ENCODE assay signal across 8 mouse cellular contexts in the genomic region with DNA sequence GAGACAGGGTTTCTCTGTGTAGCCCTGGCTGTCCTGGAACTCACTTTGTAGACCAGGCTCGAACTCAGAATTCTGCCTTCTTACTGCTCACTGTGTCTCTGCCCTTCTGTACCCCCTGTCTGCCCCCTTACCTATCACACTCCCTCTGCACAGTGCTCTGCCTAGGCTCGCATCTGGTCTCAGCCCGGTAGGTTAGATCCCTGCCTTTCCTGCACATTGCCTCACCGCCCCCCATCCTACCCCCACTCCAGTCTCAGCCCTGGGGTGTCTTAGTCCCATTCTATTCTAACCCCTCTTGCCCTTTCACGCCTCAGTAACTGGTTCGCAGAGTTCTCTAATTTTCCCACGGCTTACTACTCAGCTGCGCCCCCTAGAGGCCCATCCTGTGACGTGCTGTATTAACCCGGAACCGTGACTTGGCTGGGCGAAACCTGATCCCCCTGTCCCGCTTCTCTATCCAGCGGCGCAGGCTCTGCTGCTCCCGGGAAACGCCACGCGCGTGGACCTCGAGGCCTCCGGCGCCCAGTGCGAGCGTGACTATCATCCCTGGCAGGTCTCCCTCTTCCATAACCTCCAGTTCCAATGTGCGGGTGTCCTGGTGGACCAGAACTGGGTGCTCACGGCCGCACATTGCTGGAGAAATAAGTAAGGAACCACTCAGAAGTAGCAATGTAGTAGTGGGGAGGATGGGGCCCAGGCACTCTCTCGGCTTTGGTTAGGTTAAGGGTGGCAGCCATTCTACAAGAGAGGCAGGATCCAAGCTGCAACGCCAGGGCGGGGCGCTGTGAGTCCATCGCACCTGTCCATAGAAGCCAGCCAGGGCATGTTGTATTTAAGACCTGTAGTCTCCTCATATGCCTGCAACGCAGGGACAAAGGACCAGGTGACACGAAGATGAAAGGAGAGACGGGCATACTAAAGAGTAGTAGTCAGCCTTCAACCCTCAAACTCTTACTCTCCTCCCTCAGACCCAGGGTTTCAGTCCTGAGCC. TPM values are rescaled to one million over a fixed set of nuclear protein-coding genes. Genes with fewer than 3 reads are reported as not detected.
DNase-seq lines count a peak whose midpoint lies in the region; ATAC-seq and TF ChIP-seq lines count a peak whose summit lies in the region.

No protein-coding gene starts in this region.

- DNase-seq in brain, embryonic 14.5 days (ENCODE audit: low read depth) = peak; percentile 75
- peak; percentile 40 for DNase-seq in heart, postnatal 25 days (ENCODE audit: low spot score)
- peak; percentile 37 for DNase-seq in large intestine, adult 2 months (ENCODE audit: low read depth, low spot score)
- DNase-seq in ovary, postnatal 14 days (ENCODE audit: low spot score) = peak; percentile 82
- peak; percentile 59 for DNase-seq in thymus, postnatal 25 days

- ATAC-seq in CD4-positive, CD25-positive, alpha-beta regulatory T cell, adult 4 months = peak; percentile 86
- ATAC-seq in forebrain, embryonic 13.5 days = peak; percentile 88
- peak; percentile 78 for ATAC-seq in lung, embryonic 16.5 days (ENCODE audit: low read depth)

- TF ChIP-seq CTCF in brain, embryonic 14.5 days (IDR thresholded peaks at IDR 0.05; ENCODE audit: borderline replicate concordance, extremely low read depth, insufficient read depth, insufficient read length) = peak; percentile 91

- H3K4me3 ChIP-seq in forebrain, embryonic 13.5 days = peak overlapping the region; percentile 27
- H3K4me3 ChIP-seq in lung, embryonic 16.5 days (ENCODE audit: low read length) = peak overlapping the region; percentile 35

- H3K4me1 ChIP-seq in forebrain, embryonic 13.5 days = no peaks in the 10 kb centered on the region
- peaks cover 3% of the 10 kb centered on the region for H3K4me1 ChIP-seq in lung, embryonic 16.5 days (replicated peaks; ENCODE audit: control insufficient read depth, insufficient read depth, low read length)

- 6% methylated on average over 36 of the region's 36 CpGs for WGBS in forebrain, embryonic 13.5 days
- 7% methylated on average over 36 of the region's 36 CpGs for WGBS in large intestine, adult 2 months
- WGBS in lung, embryonic 16.5 days = 8% methylated on average over 36 of the region's 36 CpGs

- intact Hi-C loops in heart, postnatal 25 days (cut with DNase I) = loop anchor here (2.0 to 10.0 kb wide), 2 partner anchors 100 to 198 kb away; no protein-coding TSS in a partner anchor

- H3K27ac ChIP-seq in forebrain, embryonic 13.5 days = no peak overlapping the region
- H3K27ac ChIP-seq in lung, embryonic 16.5 days (ENCODE audit: low read length) = no peak overlapping the region

- peak overlapping the region; percentile 64 for H3K4me2 ChIP-seq in forebrain, embryonic 13.5 days
- H3K4me2 ChIP-seq in lung, embryonic 16.5 days (ENCODE audit: low read depth, low read length) = peak overlapping the region; percentile 68

- H3K9ac ChIP-seq in forebrain, embryonic 13.5 days = peak overlapping the region; percentile 46
- peak overlapping the region; percentile 61 for H3K9ac ChIP-seq in lung, embryonic 16.5 days (ENCODE audit: low read length)

- H3K27me3 ChIP-seq in forebrain, embryonic 13.5 days = peaks cover 9% of the 10 kb centered on the region
- no peaks in the 10 kb centered on the region for H3K27me3 ChIP-seq in lung, embryonic 16.5 days (ENCODE audit: control insufficient read depth, insufficient read depth, low read depth, low read length)

- no peaks in the 10 kb centered on the region for H3K36me3 ChIP-seq in forebrain, embryonic 13.5 days (ENCODE audit: poor library complexity, severe bottlenecking)
- H3K36me3 ChIP-seq in lung, embryonic 16.5 days (ENCODE audit: control insufficient read depth, insufficient read depth, low read length) = no peaks in the 10 kb centered on the region

- H3K9me3 ChIP-seq in forebrain, embryonic 13.5 days (replicated peaks) = no peaks in the 10 kb centered on the region
- H3K9me3 ChIP-seq in lung, embryonic 16.5 days (ENCODE audit: control insufficient read depth, low read length) = no peaks in the 10 kb centered on the region

- TF ChIP-seq POLR2A in brain, embryonic 14.5 days (IDR thresholded peaks at IDR 0.05; ENCODE audit: borderline replicate concordance, extremely low read depth, insufficient read depth, insufficient read length, poor library complexity, severe bottlenecking) = no peak

RNA-seq across cellular contexts. Expression of a gene that starts 1.7 kb away (rescaled TPM):
- polyA plus RNA-seq in CD4-positive, CD25-positive, alpha-beta regulatory T cell, adult 4 months (2017; shearing (Covaris generic)) = under 1 TPM in 1 of 2 experiments, not detected in 1; 0.23 TPM
- polyA plus RNA-seq in brain, embryonic 14.5 days (2012; rRNA removed) = 0.21 and 0.49 TPM in 2 replicates
- not detected in 2 replicates for polyA plus RNA-seq in forebrain, embryonic 13.5 days (2015; fragmentation: Nextera tagmentation; extraction: Ambion mirVana)
- under 1 TPM; 0.20 to 0.42 TPM for total RNA-seq in heart, postnatal 25 days (2021)
- polyA plus RNA-seq in large intestine, adult 2 months (2012; rRNA removed) = 0.21 and 0.69 TPM in 2 replicates
- polyA plus RNA-seq in lung, embryonic 16.5 days (2015; fragmentation: Nextera tagmentation; extraction: Ambion mirVana) = 4.6 and 6.4 TPM in 2 replicates

RNA-seq across cellular contexts. Expression of a gene that starts 8.2 kb away (rescaled TPM):
- polyA plus RNA-seq in CD4-positive, CD25-positive, alpha-beta regulatory T cell, adult 4 months (2017; shearing (Covaris generic)) = 1 to 10 TPM in 1 of 2 experiments, not detected in 1; 1.0 TPM
- polyA plus RNA-seq in brain, embryonic 14.5 days (2012; rRNA removed) = 0.35 TPM in 1 of 2 replicates, not detected in the other
- not detected in 2 replicates for polyA plus RNA-seq in forebrain, embryonic 13.5 days (2015; fragmentation: Nextera tagmentation; extraction: Ambion mirVana)
- total RNA-seq in heart, postnatal 25 days (2021) = not detected
- not detected in 2 replicates for polyA plus RNA-seq in large intestine, adult 2 months (2012; rRNA removed)
- polyA plus RNA-seq in lung, embryonic 16.5 days (2015; fragmentation: Nextera tagmentation; extraction: Ambion mirVana) = 0.41 and 0.75 TPM in 2 replicates

RNA-seq across cellular contexts. Expression of a gene that starts 9.1 kb away (rescaled TPM):
- polyA plus RNA-seq in CD4-positive, CD25-positive, alpha-beta regulatory T cell, adult 4 months (2017; shearing (Covaris generic)) = not detected
- polyA plus RNA-seq in brain, embryonic 14.5 days (2012; rRNA removed) = not detected in 2 replicates
- not detected in 2 replicates for polyA plus RNA-seq in forebrain, embryonic 13.5 days (2015; fragmentation: Nextera tagmentation; extraction: Ambion mirVana)
- not detected for total RNA-seq in heart, postnatal 25 days (2021)
- not detected in 2 replicates for polyA plus RNA-seq in large intestine, adult 2 months (2012; rRNA removed)
- polyA plus RNA-seq in lung, embryonic 16.5 days (2015; fragmentation: Nextera tagmentation; extraction: Ambion mirVana) = 0.14 and 0.33 TPM in 2 replicates

RNA-seq across cellular contexts. Expression of a gene that starts 13.9 kb away (rescaled TPM):
- polyA plus RNA-seq in CD4-positive, CD25-positive, alpha-beta regulatory T cell, adult 4 months (2017; shearing (Covaris generic)) = not detected
- polyA plus RNA-seq in brain, embryonic 14.5 days (2012; rRNA removed) = not detected in 2 replicates
- polyA plus RNA-seq in forebrain, embryonic 13.5 days (2015; fragmentation: Nextera tagmentation; extraction: Ambion mirVana) = not detected in 2 replicates
- not detected for total RNA-seq in heart, postnatal 25 days (2021)
- not detected in 2 replicates for polyA plus RNA-seq in large intestine, adult 2 months (2012; rRNA removed)
- polyA plus RNA-seq in lung, embryonic 16.5 days (2015; fragmentation: Nextera tagmentation; extraction: Ambion mirVana) = not detected in 2 replicates

RNA-seq across cellular contexts. Expression of a gene that starts 14.8 kb away (rescaled TPM):
- 100 to 1,000 TPM; 136 to 138 TPM for polyA plus RNA-seq in CD4-positive, CD25-positive, alpha-beta regulatory T cell, adult 4 months (2017; shearing (Covaris generic))
- polyA plus RNA-seq in brain, embryonic 14.5 days (2012; rRNA removed) = 3.2 and 4.8 TPM in 2 replicates
- 4.8 and 5.5 TPM in 2 replicates for polyA plus RNA-seq in forebrain, embryonic 13.5 days (2015; fragmentation: Nextera tagmentation; extraction: Ambion mirVana)
- total RNA-seq in heart, postnatal 25 days (2021) = 10 to 100 TPM; 12.6 to 13.3 TPM
- polyA plus RNA-seq in large intestine, adult 2 months (2012; rRNA removed) = 3.1 TPM in 2 replicates
- 24.2 TPM in 2 replicates for polyA plus RNA-seq in lung, embryonic 16.5 days (2015; fragmentation: Nextera tagmentation; extraction: Ambion mirVana)
